Mouse (Mus musculus) lung, adult 2 months (tissue): ENCODE measurements around the gene Gm29427.

ENCODE experiments used
- CTCF ChIP-seq: fragments of 200-500 bp; IDR thresholded peaks from 2 replicates; pipeline ENCODE4 v1.5.1; 2011; ENCODE audit warnings: mild to moderate bottlenecking, low read length, control low read depth; ENCODE audit not compliant: insufficient read depth
- POLR2A ChIP-seq: fragments of 200-500 bp; IDR thresholded peaks from 2 replicates; pipeline ENCODE4 v1.6.1; 2011; ENCODE audit warnings: low read depth, mild to moderate bottlenecking, control low read depth, low read length, borderline replicate concordance; ENCODE audit errors: extremely low read depth

DNA sequence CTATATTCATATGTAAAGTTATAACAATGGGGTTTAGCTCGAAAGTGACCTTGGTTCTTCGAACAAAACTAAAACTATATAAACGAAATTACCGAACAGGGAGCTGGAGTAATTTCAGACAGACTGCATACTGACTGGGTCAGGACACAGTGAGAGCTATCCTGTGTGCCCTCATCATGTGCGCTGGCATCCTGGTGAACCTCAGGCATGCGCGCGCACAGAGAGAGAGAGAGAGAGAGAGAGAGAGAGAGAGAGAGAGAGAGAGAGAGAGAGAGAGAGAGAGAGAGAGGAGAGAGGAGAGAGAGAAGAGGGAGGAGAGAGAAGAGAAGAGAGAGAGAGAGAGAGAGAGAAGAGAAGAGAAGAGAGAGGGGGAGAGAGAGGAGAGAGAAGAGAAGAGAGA lies 82.3 kb downstream of the Gm29427 start:
- TF ChIP-seq POLR2A, result no peak
- no peak for TF ChIP-seq CTCF
